8 mouse cellular contexts compared by ENCODE assay signal in the genomic region with DNA sequence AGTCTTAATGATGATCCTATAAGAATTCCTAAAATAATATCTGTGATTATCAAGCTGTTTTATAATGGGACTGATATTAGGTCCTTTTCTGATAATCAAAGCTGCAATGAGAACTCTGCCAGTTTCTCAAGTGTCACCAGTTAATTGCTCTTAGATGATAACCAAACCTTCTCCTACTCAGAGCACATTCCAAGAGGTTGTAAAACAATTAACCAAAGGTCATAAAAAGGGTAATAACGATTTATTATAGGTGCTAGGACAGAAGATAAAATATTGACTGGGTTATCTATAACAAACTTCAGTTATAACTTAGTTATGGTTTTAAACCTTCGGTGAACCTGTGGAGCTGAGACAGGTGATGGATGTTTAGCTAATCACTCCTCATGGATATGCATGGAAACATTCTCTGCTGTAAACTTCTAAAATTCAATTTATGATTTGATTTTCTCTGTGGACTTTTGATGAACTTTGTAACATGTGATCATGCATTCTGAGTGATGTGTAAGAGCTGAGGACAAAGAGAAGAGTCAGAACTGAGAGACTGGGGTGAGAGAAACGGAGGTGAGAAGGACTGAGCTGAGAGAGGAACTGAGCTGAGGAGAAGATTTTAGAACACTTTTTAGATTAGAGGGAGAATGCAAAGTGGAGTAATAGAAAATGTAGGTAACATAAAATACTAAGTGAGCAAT. TPM values are rescaled to one million over a fixed set of nuclear protein-coding genes. Genes with fewer than 3 reads are reported as not detected.
DNase-seq lines count a peak whose midpoint lies in the region; ATAC-seq and TF ChIP-seq lines count a peak whose summit lies in the region.
"Not testable (repeated sequence)": the region's sequence is repeated elsewhere in the genome, so short reads cannot be mapped to it uniquely, and the experiment has no call there.
"Had no signal": no experiment of that assay in that cellular context is flagged by ENCODE, and none has a peak within 500 bp of the region (broad histone marks: within the 10 kb centered on the region; RNA-seq: fewer than 3 reads in every experiment).

No protein-coding gene starts in this region.

- not testable (repeated sequence) for DNase-seq in intestine, embryonic 14.5 days (ENCODE audit: low spot score)

- H3K9ac ChIP-seq in intestine, embryonic 14.5 days (ENCODE audit: low read length); intestine, embryonic 15.5 days; intestine, embryonic 16.5 days (ENCODE audit: low read depth, low read length); intestine, postnatal 0 days (ENCODE audit: low read depth, low read length): not testable (repeated sequence)

- H3K4me3 ChIP-seq in intestine, embryonic 14.5 days (ENCODE audit: low read depth, low read length); intestine, embryonic 15.5 days (replicated peaks); intestine, embryonic 16.5 days (ENCODE audit: low read length); intestine, postnatal 0 days (ENCODE audit: low read depth, low read length): not testable (repeated sequence)

- H3K27me3 ChIP-seq in intestine, embryonic 14.5 days (replicated peaks; ENCODE audit: control insufficient read depth, insufficient read depth, low read length); intestine, embryonic 15.5 days (replicated peaks); intestine, embryonic 16.5 days (replicated peaks; ENCODE audit: control insufficient read depth, insufficient read depth, low read length); intestine, postnatal 0 days (replicated peaks; ENCODE audit: control insufficient read depth, insufficient read depth, low read length): not testable (repeated sequence)

- not testable (repeated sequence) for H3K36me3 ChIP-seq in intestine, embryonic 14.5 days (ENCODE audit: control insufficient read depth, insufficient read depth, low read length); intestine, embryonic 15.5 days; intestine, embryonic 16.5 days (ENCODE audit: control insufficient read depth, insufficient read depth, low read length); intestine, postnatal 0 days (ENCODE audit: control insufficient read depth, insufficient read depth)

- whole genome bisulfite sequencing in intestine, embryonic 14.5 days = 13% methylated on average over 3 of the region's 3 CpGs
- WGBS in intestine, embryonic 15.5 days = 12% methylated on average over 3 of the region's 3 CpGs
- 22% methylated on average over 3 of the region's 3 CpGs for WGBS in intestine, embryonic 16.5 days
- 11% methylated on average over 3 of the region's 3 CpGs for WGBS in intestine, postnatal 0 days

- not testable (repeated sequence) for H3K9me3 ChIP-seq in intestine, embryonic 14.5 days (ENCODE audit: control insufficient read depth, low read length); intestine, embryonic 15.5 days; intestine, embryonic 16.5 days (ENCODE audit: control insufficient read depth, low read length); intestine, postnatal 0 days (ENCODE audit: control insufficient read depth)

- peak; percentile 61; the same call in 1 of the 2 replicates for ATAC-seq in intestine, embryonic 14.5 days (replicated peaks; ENCODE audit: low FRiP score, low TSS enrichment, low read depth)
- peak; percentile 74 for ATAC-seq in intestine, embryonic 15.5 days
- ATAC-seq in intestine, embryonic 16.5 days = peak; percentile 76
- ATAC-seq in intestine, postnatal 0 days = peak; percentile 43; the same call in 1 of the 2 replicates

- H3K4me1 ChIP-seq in intestine, embryonic 14.5 days (replicated peaks; ENCODE audit: control insufficient read depth, insufficient read depth, low read length); intestine, embryonic 15.5 days (replicated peaks); intestine, embryonic 16.5 days (ENCODE audit: control insufficient read depth, insufficient read depth, low read length); intestine, postnatal 0 days (replicated peaks; ENCODE audit: control insufficient read depth, insufficient read depth, low read length): not testable (repeated sequence)

- TF ChIP-seq CTCF in intestine, postnatal 0 days (IDR thresholded peaks at IDR 0.05; ENCODE audit: low read depth) = not testable (repeated sequence)

- not testable (repeated sequence) for H3K27ac ChIP-seq in intestine, embryonic 14.5 days (ENCODE audit: low read depth); intestine, embryonic 15.5 days; intestine, embryonic 16.5 days (ENCODE audit: low read length); intestine, postnatal 0 days (ENCODE audit: low read depth, low read length)

- not testable (repeated sequence) for H3K4me2 ChIP-seq in intestine, embryonic 14.5 days (ENCODE audit: low read length); intestine, embryonic 15.5 days (replicated peaks); intestine, embryonic 16.5 days (ENCODE audit: low read depth, low read length); intestine, postnatal 0 days (replicated peaks; ENCODE audit: low read depth)

RNA-seq across cellular contexts. Expression of a gene that starts 13.5 kb away (rescaled TPM):
- polyA plus RNA-seq in intestine, embryonic 14.5 days (2014; fragmentation: Nextera tagmentation; extraction: Ambion mirVana) = 1.3 and 1.5 TPM in 2 replicates
- polyA plus RNA-seq in intestine, embryonic 15.5 days (2015; fragmentation: Nextera tagmentation; extraction: Ambion mirVana) = 1.9 and 2.3 TPM in 2 replicates
- 1.4 and 2.2 TPM in 2 replicates for polyA plus RNA-seq in intestine, embryonic 16.5 days (2015; fragmentation: Nextera tagmentation; extraction: Ambion mirVana)
- polyA plus RNA-seq in intestine, postnatal 0 days (2015; fragmentation: Nextera tagmentation; extraction: Ambion mirVana) = 3.7 and 5.9 TPM in 2 replicates
- polyA plus RNA-seq: G1E had no signal

RNA-seq across cellular contexts. Expression of a gene that starts 13.7 kb away (rescaled TPM):
- 2.0 and 3.0 TPM in 2 replicates for polyA plus RNA-seq in intestine, embryonic 14.5 days (2014; fragmentation: Nextera tagmentation; extraction: Ambion mirVana)
- polyA plus RNA-seq in intestine, embryonic 15.5 days (2015; fragmentation: Nextera tagmentation; extraction: Ambion mirVana) = 3.0 and 3.4 TPM in 2 replicates
- polyA plus RNA-seq in intestine, embryonic 16.5 days (2015; fragmentation: Nextera tagmentation; extraction: Ambion mirVana) = 3.2 and 3.3 TPM in 2 replicates
- polyA plus RNA-seq in intestine, postnatal 0 days (2015; fragmentation: Nextera tagmentation; extraction: Ambion mirVana) = 4.3 and 6.1 TPM in 2 replicates
- polyA plus RNA-seq: G1E had no signal

RNA-seq across cellular contexts. Expression of a gene that starts 26.6 kb away (rescaled TPM):
- not detected in 2 replicates for polyA plus RNA-seq in intestine, embryonic 14.5 days (2014; fragmentation: Nextera tagmentation; extraction: Ambion mirVana)
- not detected in 2 replicates for polyA plus RNA-seq in intestine, embryonic 15.5 days (2015; fragmentation: Nextera tagmentation; extraction: Ambion mirVana)
- not detected in 2 replicates for polyA plus RNA-seq in intestine, embryonic 16.5 days (2015; fragmentation: Nextera tagmentation; extraction: Ambion mirVana)
- polyA plus RNA-seq in intestine, postnatal 0 days (2015; fragmentation: Nextera tagmentation; extraction: Ambion mirVana) = not detected in 2 replicates
- polyA plus RNA-seq: activated CD4-positive, CD25-positive, alpha-beta regulatory T cell, adult 4 months; adrenal gland, adult 2 months; CD4-positive, CD25-positive, alpha-beta regulatory T cell, adult 4 months; G1E had no signal

RNA-seq across cellular contexts. Expression of a gene that starts 43.1 kb away (rescaled TPM):
- 0.64 and 0.83 TPM in 2 replicates for polyA plus RNA-seq in intestine, embryonic 14.5 days (2014; fragmentation: Nextera tagmentation; extraction: Ambion mirVana)
- polyA plus RNA-seq in intestine, embryonic 15.5 days (2015; fragmentation: Nextera tagmentation; extraction: Ambion mirVana) = 0.74 and 1.3 TPM in 2 replicates
- 0.72 and 0.97 TPM in 2 replicates for polyA plus RNA-seq in intestine, embryonic 16.5 days (2015; fragmentation: Nextera tagmentation; extraction: Ambion mirVana)
- polyA plus RNA-seq in intestine, postnatal 0 days (2015; fragmentation: Nextera tagmentation; extraction: Ambion mirVana) = 1.3 and 1.6 TPM in 2 replicates
- polyA plus RNA-seq: G1E had no signal
